Mouse (Mus musculus) limb, embryonic 13.5 days (tissue): ENCODE results near the gene 1600012H06Rik. TPM values are rescaled to one million over a fixed set of nuclear protein-coding genes. Genes with fewer than 3 reads are reported as not detected.
A peak's percentile ranks its signal among the peaks of the same experiment; 100 is the strongest.
"Not testable (repeated sequence)": the region's sequence is repeated elsewhere in the genome, so short reads cannot be mapped to it uniquely, and the experiment has no call there.

Experiments
- ATAC-seq: fragments of 200-750 bp; cut with Nextera tagmentation; 2 replicates; pipeline ENCODE4 v1.8.0; 2017; ENCODE audit warnings: low read depth, moderate number of reproducible peaks, moderate TSS enrichment; ENCODE audit not compliant: low FRiP score
- H3K27ac ChIP-seq: fragments of 300-500 bp; sonication (generic); 2 replicates; pipeline ENCODE4 v1.5.1; 2015; ENCODE audit warnings: inconsistent platforms, mild to moderate bottlenecking, moderate library complexity
- H3K27me3 ChIP-seq: fragments of 300-500 bp; sonication (generic); 2 replicates; pipeline ENCODE4 v1.6.1; 2015; ENCODE audit warnings: mild to moderate bottlenecking, inconsistent platforms
- H3K36me3 ChIP-seq: fragments of 300-500 bp; sonication (generic); 2 replicates; pipeline ENCODE4 v1.6.1; 2015; ENCODE audit warnings: inconsistent platforms, mild to moderate bottlenecking, moderate library complexity
- H3K4me1 ChIP-seq: fragments of 300-500 bp; sonication (generic); 2 replicates; pipeline ENCODE4 v1.6.1; 2015; ENCODE audit warnings: inconsistent platforms
- H3K4me2 ChIP-seq: fragments of 300-500 bp; sonication (generic); replicated peaks from 2 replicates; pipeline ENCODE4 v1.6.1; 2015; ENCODE audit warnings: inconsistent platforms, mild to moderate bottlenecking, moderate library complexity
- H3K4me3 ChIP-seq: fragments of 300-500 bp; sonication (generic); 2 replicates; pipeline ENCODE4 v1.5.1; 2015; ENCODE audit warnings: moderate library complexity, mild to moderate bottlenecking, inconsistent platforms
- H3K9ac ChIP-seq: fragments of 300-500 bp; sonication (generic); 2 replicates; pipeline ENCODE4 v1.6.1; 2015; ENCODE audit warnings: mild to moderate bottlenecking, inconsistent platforms
- H3K9me3 ChIP-seq: fragments of 300-500 bp; sonication (generic); 2 replicates; pipeline ENCODE4 v1.6.1; 2016; ENCODE audit warnings: inconsistent platforms
- WGBS: fragments of 180-500 bp; shearing (Covaris S2); methylation state at CpG from one replicate; pipeline ENCODE4 v1.1.7; 2015; 5-methylcytosine and 5-hydroxymethylcytosine counted together
- polyA plus RNA-seq: library from polyadenylated mRNA; unstranded; fragments of >200 nt; fragmentation: Nextera tagmentation; extraction: Ambion mirVana; gene quantifications from 2 replicates; pipeline ENCODE4 v1.2.1, GENCODE M21; 2015

Gene 1600012H06Rik
- polyA plus RNA-seq, 1 experiment from 2014 or later = 32.7 TPM

DNA sequence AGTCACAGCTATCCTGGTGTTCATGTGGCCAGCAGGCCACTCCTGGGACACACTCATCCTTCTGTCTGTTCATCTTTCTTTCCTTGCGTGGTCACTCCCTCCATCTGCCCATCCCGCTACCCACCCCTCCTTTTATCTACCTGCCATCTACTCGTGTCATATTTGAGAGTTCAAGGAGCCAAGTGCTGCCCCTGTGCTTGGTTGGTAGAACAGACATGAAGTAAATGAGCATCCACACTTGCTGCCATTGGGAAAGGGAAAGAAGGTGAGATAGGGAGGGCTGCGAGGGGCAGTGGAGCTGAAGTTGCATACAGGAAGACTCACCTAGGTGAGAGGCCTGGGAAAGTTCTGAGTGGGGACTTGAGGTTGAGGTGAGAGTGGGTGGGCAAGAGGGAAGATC, 28.6 kb upstream of the 1600012H06Rik start:
- Histone ChIP-seq H3K36me3 (no peaks in the 10 kb centered on the region), H3K9me3 (no peaks in the 10 kb centered on the region), H3K4me3 (no peak overlapping the region), H3K27me3 (0 out of 2 replicates have a peak, but pooled peaks cover 1% of the 10 kb centered on the region), H3K9ac (no peak overlapping the region), H3K27ac (no peak overlapping the region), H3K4me1 (no peaks in the 10 kb centered on the region), H3K4me2 (no peak overlapping the region)
- WGBS = 90% methylated on average over 4 of the region's 4 CpGs
- ATAC-seq = no peak

DNA sequence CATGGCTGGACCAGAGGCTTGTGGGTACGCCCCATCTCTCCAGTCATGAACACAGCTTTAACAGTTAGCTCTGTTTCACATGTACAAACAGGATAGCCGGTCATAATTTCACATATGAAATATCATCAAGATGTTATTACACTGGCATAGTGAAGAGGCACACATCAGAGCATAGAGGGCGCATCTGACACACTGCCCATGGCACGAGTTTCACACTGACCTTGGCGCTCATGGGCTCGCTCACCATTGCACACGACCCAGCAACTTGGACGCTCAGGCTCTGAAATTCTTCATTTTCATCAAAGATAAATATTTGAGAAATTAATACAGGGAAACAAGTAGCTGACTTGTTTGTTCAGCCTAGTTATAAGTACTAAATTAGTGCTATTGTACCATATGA, 25.1 kb upstream of the 1600012H06Rik start:
- Histone ChIP-seq H3K9ac (no peak overlapping the region), H3K4me2 (no peak overlapping the region), H3K4me3 (no peak overlapping the region), H3K27ac (no peak overlapping the region), H3K9me3 (no peaks in the 10 kb centered on the region), H3K4me1 (no peaks in the 10 kb centered on the region), H3K36me3 (no peaks in the 10 kb centered on the region), H3K27me3 (0 out of 2 replicates have a peak, but pooled peaks cover 5% of the 10 kb centered on the region)
- no peak for ATAC-seq
- 90% methylated on average over 8 of the region's 8 CpGs for WGBS

DNA sequence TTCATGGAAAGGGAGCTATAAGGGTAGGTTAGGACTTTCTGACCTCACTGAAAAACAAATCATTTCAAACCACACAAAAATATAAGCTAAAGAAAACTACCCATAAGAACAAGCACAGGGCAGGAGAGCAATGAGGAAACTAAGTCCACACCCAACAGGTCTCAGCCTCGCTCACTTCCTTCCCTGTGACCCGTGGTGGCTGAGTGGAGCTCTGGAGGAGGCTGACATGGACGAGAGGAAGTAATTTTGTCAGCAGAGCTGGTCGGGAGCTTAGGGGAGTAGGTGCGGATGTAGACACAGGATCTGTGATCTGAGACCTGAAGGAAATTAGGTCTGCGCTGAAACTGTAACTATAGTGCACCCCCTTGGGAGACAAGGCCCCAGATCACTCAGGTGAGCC, 21.4 kb upstream of the 1600012H06Rik start:
- no peak overlapping the region for H3K9ac ChIP-seq
- 0 out of 2 replicates have a peak, but pooled peaks cover 5% of the 10 kb centered on the region for H3K27me3 ChIP-seq
- H3K27ac ChIP-seq = no peak overlapping the region
- no peak overlapping the region for H3K4me3 ChIP-seq
- H3K4me2 ChIP-seq = no peak overlapping the region
- no peaks in the 10 kb centered on the region for H3K36me3 ChIP-seq
- no peak for ATAC-seq
- H3K9me3 ChIP-seq = no peaks in the 10 kb centered on the region
- 58% methylated on average over 6 of the region's 6 CpGs for WGBS
- no peaks in the 10 kb centered on the region for H3K4me1 ChIP-seq

DNA sequence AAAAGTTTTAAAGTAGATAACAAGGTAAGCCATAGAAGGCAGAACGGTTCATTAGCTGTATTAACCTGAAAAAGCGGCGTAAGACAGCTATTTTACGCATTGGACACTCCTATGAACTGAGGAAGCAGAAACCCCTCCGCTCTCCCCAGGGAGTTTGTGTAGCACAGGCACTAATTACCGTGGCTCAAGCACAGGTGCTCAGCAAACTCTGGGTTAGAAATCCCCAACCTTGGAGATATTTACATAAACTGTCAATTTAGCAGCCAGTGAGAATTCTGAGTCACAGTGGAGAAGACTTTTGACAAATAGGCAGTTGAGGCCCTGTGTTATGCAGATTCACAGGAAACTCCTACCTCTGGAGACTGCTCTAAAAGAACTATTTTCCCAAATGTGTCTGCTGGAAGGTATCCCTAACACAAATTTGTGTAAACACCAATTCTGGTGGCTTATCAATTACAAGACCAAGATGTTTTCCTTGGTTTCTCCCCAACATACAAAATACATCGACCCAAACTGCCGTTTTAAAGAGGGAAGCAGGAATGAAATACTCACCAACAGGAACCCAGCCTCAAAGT, 15.3 kb upstream of the 1600012H06Rik start:
- Histone ChIP-seq H3K4me2 (no peak overlapping the region), H3K36me3 (no peaks in the 10 kb centered on the region), H3K4me1 (no peaks in the 10 kb centered on the region), H3K27me3 (no peaks in the 10 kb centered on the region), H3K9ac (no peak overlapping the region), H3K4me3 (no peak overlapping the region), H3K9me3 (no peaks in the 10 kb centered on the region), H3K27ac (no peak overlapping the region)
- 72% methylated on average over 8 of the region's 8 CpGs for WGBS
- no peak for ATAC-seq

DNA sequence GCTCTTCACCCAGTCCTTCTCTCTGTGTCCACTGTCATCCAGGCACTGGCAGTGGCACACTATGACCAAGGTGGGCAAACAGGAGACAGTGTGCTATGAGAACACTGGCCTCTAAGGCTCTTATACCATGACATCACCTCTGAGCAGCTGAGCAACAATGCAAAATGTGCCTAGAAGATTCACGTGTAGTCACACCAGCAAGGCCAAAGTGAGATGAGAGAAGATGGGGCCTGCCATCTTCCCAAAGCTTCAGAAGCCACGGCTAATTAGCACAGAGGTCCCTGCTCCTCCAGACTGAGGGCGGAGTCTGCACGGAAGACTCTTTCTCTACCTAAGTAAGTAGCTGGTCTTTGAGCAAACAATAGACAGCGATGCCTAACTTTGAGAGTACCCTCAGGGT, 14.4 kb upstream of the 1600012H06Rik start:
- no peak overlapping the region for H3K27ac ChIP-seq
- no peak for ATAC-seq
- H3K4me1 ChIP-seq = no peaks in the 10 kb centered on the region
- H3K9ac ChIP-seq = no peak overlapping the region
- H3K4me3 ChIP-seq = no peak overlapping the region
- no peaks in the 10 kb centered on the region for H3K27me3 ChIP-seq
- no peaks in the 10 kb centered on the region for H3K9me3 ChIP-seq
- 73% methylated on average over 5 of the region's 5 CpGs for WGBS
- no peak overlapping the region for H3K4me2 ChIP-seq
- H3K36me3 ChIP-seq = no peaks in the 10 kb centered on the region

DNA sequence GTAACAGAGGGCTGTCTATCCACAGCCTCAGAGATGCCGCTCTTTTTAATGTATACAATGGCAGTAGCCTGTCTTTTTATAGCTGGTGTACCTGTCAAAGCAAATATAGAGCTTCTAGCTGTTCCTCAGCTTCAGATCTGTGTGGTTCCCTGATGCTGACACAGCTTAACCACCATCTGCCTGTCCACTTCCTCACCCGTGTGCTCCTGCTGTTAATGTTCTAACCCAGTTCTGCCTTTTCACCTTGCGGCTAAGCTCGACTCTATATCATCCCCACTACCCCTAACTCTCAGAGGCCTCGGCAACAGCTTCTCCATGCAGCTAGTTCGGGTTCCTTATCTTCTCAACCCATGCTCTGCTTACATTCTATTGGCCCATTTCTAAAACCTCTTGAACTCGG, 12.3 kb upstream of the 1600012H06Rik start:
- WGBS = 88% methylated on average over 7 of the region's 7 CpGs
- H3K9ac ChIP-seq = no peak overlapping the region
- no peak overlapping the region for H3K4me3 ChIP-seq
- no peaks in the 10 kb centered on the region for H3K27me3 ChIP-seq
- H3K9me3 ChIP-seq = no peaks in the 10 kb centered on the region
- H3K4me2 ChIP-seq = no peak overlapping the region
- no peak overlapping the region for H3K27ac ChIP-seq
- no peaks in the 10 kb centered on the region for H3K36me3 ChIP-seq
- ATAC-seq = no peak
- no peaks in the 10 kb centered on the region for H3K4me1 ChIP-seq

DNA sequence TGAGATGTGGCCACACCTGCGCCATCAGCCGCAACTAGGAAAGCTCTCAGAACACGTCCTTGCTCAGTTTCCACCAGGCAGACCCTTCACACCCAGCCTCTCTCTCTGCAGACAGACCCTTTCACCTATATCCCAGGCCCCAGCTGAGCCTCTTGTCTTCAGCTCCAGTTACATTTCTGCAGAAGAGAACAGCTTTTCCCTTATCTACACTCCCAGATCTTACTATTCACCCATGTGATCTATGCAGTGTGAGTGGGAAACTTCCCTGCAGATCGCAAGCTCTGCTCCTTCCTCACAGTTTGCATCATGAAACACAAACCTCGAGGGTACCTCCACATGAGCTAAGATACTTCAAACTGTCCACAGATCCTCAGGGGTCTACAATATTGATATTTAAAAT, 11.5 kb upstream of the 1600012H06Rik start:
- no peaks in the 10 kb centered on the region for H3K36me3 ChIP-seq
- H3K4me3 ChIP-seq = no peak overlapping the region
- no peak overlapping the region for H3K9ac ChIP-seq
- no peak overlapping the region for H3K27ac ChIP-seq
- no peak for ATAC-seq
- H3K9me3 ChIP-seq = no peaks in the 10 kb centered on the region
- no peak overlapping the region for H3K4me2 ChIP-seq
- no peaks in the 10 kb centered on the region for H3K4me1 ChIP-seq
- H3K27me3 ChIP-seq = no peaks in the 10 kb centered on the region
- WGBS = 87% methylated on average over 5 of the region's 5 CpGs

DNA sequence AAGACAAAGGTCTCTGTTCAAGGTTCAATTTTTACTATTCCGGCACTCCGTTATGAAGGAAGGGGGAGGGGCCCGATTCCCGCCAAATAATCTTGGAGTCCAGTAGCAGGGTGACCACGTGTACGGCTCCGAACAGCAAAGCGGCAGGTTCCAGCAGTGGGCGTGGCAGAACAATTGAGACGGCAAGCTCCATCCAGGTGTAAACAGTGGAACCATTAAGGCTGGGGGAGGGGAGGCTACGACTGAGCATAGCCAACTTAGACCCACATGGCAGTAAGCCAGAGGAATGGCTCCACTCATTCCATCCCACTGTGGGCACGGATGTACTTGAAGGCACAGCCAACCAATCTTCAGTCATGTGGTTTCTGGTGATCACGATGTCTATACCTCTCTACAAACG, 7.7 kb upstream of the 1600012H06Rik start:
- not testable (repeated sequence) for H3K27ac ChIP-seq, H3K4me2 ChIP-seq, H3K36me3 ChIP-seq, H3K4me3 ChIP-seq, H3K9me3 ChIP-seq, H3K27me3 ChIP-seq, H3K9ac ChIP-seq, H3K4me1 ChIP-seq, ATAC-seq
- WGBS = 80% methylated on average over 14 of the region's 14 CpGs

DNA sequence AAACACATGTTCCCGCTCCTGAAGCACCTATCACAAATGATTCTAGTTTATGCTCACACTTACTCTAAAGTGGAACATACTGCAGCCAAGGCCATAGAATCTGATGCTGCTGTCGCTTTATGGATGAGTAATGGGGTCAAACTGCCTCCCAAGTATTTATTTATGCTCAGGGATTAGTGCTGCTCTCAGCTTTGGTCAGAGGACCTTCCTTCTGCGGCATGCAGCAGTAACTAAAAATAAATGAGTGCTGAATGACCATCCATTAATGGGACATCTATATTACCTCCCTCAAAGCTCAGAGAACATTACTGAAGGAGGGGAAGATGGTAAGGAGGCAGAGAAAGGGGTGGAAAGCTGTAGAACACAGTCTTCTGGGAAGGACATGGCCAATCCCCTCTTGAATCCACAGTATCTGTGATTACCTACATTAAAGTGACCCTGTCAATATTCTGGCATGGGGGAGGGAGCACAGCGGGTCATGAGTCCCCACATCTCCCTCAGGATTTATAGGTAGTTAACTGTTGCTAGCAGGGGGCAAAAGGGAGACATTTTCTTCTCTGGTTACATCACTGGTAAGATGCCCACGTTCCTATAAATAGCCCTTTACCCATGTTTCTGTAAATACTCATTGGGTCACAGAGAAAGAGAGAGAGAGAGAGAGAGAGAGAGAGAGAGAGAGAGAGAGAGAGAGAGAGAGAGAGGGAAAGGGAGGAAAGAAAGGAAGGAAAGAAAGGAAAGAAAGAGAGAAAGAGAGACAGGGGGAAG, 7.0 kb upstream of the 1600012H06Rik start:
- Histone ChIP-seq H3K27me3 (no peaks in the 10 kb centered on the region), H3K9me3 (no peaks in the 10 kb centered on the region), H3K4me1 (no peaks in the 10 kb centered on the region), H3K9ac (no peak overlapping the region), H3K4me3 (no peak overlapping the region), H3K36me3 (no peaks in the 10 kb centered on the region), H3K27ac (no peak overlapping the region), H3K4me2 (no peak overlapping the region)
- ATAC-seq = no peak
- WGBS = 70% methylated on average over 5 of the region's 5 CpGs

DNA sequence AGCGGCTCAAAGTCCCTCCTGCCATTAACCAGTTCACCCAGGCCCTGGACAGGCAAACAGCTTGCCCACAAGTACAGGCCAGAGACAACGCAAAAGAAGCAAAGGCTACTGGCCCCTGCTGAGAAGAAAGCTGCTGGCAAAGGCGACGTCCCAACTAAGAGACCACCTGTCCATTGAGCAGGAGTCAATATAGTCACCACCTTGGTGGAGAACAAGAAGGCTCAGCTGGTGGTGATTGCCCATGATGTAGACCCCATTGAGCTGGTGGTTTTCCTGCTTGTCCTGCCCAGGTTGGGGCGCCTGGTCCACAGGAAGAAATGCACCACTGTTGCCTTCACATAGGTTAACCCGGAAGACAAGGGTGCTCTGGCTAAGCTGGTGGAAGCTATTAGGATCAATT, 803 bp upstream of the 1600012H06Rik start:
- WGBS = 68% methylated on average over 6 of the region's 6 CpGs
- not testable (repeated sequence) for ATAC-seq, H3K9me3 ChIP-seq, H3K27me3 ChIP-seq, H3K27ac ChIP-seq
- Histone ChIP-seq H3K4me3 (peak overlapping the region; percentile 84), H3K4me1 (peaks cover 17% of the 10 kb centered on the region), H3K9ac (peak overlapping the region; percentile 88), H3K36me3 (peaks cover 21% of the 10 kb centered on the region), H3K4me2 (peak overlapping the region; percentile 97)

DNA sequence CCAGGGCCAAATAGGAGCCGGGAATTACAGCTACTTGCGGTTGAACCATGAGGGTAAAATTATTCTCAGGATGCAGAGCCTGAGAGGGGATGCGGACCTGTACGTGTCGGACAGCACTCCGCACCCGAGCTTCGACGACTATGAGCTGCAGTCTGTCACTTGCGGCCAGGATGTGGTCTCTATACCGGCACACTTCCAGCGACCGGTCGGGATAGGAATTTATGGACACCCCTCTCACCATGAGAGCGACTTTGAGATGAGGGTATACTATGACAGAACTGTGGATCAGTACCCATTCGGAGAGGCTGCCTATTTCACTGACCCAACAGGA, 710 bp downstream of the 1600012H06Rik start:
- Histone ChIP-seq H3K27me3 (no peaks in the 10 kb centered on the region), H3K9ac (peak overlapping the region; percentile 88), H3K9me3 (no peaks in the 10 kb centered on the region), H3K36me3 (peaks cover 27% of the 10 kb centered on the region), H3K4me3 (peak overlapping the region; percentile 84), H3K4me1 (peaks cover 17% of the 10 kb centered on the region), H3K27ac (peak overlapping the region; percentile 52; the same call in 1 of the 2 replicates), H3K4me2 (peak overlapping the region; percentile 97)
- ATAC-seq = peak; percentile 3; the same call in 1 of the 2 replicates
- 21% methylated on average over 16 of the region's 16 CpGs for WGBS

DNA sequence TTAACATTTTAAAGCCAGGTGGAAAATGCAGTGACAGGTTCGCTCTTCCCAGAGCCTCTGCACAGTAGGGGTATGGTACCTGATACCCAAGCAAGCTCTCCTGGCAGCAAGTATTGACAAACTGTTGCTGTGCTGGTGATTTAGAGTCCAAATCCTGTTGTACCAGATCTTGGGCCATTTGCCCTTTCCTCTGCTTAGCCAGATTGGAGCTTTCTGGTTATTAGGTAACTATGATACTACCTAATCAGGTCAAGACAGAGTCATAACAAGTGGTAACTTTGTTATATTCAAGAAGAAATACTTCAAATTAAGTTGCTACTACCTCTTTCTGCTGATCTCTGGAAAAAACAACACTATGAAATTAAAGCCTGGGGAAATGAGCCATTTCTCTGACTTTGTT, 1.6 kb downstream of the 1600012H06Rik start:
- Histone ChIP-seq H3K4me1 (peaks cover 17% of the 10 kb centered on the region), H3K36me3 (peaks cover 32% of the 10 kb centered on the region), H3K27me3 (no peaks in the 10 kb centered on the region), H3K4me3 (peak overlapping the region; percentile 20; the same call in 1 of the 2 replicates), H3K4me2 (peak overlapping the region; percentile 23), H3K9ac (no peak overlapping the region), H3K27ac (no peak overlapping the region), H3K9me3 (no peaks in the 10 kb centered on the region)
- WGBS = 75% methylated on average over 1 of the region's 1 CpGs
- no peak for ATAC-seq
